Mouse (Mus musculus) gastrocnemius, postnatal 4 days (tissue): Measurements from ENCODE around the gene Tmem209. TPM values are rescaled to one million over a fixed set of nuclear protein-coding genes. Genes with fewer than 3 reads are reported as not detected.
A peak's percentile ranks its signal among the peaks of the same experiment; 100 is the strongest.

Experiments
- DNase-seq, 2 experiments: peaks; one replicate each; pipeline ENCODE4 v3.0.0; 2021 to 2022; ENCODE audit warnings: low spot score in 2 of 2, mixed read lengths in 2 of 2
- total RNA-seq, 2 experiments: library from RNA; stranded (reverse); gene quantifications; 2 replicates each; pipeline ENCODE4 v1.2.3; 2021

The Tmem209 gene
- total RNA-seq, 2 experiments from 2014 or later = 15.7 to 16.4 TPM

GRCm38 (mm10) chr6:30538800-30539199 lies 29.2 kb upstream of the Tmem209 start:
- no peak for DNase-seq

DNA sequence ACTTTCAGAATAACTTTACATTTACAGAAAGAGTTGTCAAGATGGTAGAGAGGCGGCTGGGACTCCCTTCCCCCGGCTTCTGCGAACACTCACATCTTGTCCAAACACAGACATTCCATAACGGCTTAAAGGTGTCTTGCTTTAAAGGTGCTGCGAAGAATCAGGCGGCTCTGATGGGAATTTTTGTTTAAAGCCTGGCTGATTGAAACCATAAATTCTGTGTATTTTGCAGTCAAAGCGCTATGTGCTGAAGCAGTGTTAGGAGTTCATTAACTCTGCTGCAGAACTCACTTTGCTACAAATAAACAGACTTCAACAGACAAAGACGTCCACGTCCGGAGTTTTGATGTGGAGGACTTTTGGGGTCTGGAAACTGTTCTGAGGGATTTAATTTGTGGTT lies 28.7 kb upstream of the Tmem209 start:
- no peak for DNase-seq

- no peak for DNase-seq
These were observed 25.8 kb upstream of the Tmem209 start for GRCm38 (mm10) chr6:30535340-30535739.

DNA sequence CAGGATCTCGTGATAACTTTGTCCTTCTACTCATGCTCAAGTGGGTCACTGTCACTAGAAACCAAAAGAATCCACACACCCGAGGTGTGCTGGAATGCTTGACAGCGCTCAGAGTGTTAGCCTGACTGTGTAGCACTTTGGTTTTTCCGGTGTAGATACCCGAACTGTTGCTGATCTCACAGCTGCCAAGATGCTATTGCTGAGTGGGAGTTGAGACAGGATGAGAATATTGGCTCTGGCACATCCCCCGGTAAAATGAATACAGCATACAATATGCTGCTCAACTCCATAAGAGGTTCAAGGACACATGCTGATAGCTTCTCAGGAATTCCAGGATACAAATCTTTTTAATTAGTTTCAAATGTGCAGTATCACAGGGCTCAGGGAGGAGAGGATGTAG lies 19.2 kb upstream of the Tmem209 start:
- no peak for DNase-seq

GRCm38 (mm10) chr6:30526586-30527515 lies 17.3 kb upstream of the Tmem209 start:
- DNase-seq = no peak

- no peak for DNase-seq
These were observed 16.1 kb upstream of the Tmem209 start for GRCm38 (mm10) chr6:30525456-30526332.

DNA sequence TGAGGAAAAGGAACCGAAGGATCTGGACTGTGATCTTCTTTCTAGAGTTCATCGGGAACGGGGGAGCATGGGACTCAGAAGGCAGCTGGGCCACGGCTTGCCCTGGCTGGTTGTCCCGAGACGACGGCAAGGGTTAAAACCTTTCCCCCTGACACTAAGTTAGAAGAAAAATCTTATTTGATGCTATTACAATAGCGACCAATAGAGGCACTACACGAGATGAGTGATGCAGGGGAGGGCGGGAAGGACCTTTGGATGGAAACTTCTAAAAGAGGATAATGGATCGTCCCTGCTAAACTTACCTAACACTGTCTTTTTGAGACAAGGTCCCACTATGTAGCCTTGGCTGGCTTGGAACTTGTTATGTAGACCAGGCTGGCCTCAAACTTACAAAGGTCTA lies 10.8 kb upstream of the Tmem209 start:
- no peak for DNase-seq

- DNase-seq = no peak
These were observed 4.7 kb upstream of the Tmem209 start for GRCm38 (mm10) chr6:30514242-30514641.

DNA sequence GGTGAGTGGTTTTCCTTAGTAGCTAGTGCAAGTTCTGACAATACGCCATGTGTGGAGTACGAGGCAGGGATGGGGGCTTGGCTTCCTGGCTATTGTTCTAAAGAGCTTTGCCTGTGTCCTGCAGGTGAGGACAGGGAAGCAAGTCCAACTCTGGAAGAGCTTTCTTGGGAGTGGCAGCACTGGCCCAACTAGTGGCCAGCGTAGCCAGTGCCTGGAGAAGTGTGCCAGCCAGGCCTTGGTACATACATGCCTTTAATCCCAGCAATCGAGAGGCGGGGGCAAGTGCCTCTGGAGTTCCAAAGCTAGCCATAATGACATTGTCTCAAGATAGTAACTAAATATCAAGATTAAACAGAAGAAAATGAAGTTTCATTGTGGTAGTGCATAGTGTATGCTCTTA lies 708 bp upstream of the Tmem209 start:
- DNase-seq = no peak

DNA sequence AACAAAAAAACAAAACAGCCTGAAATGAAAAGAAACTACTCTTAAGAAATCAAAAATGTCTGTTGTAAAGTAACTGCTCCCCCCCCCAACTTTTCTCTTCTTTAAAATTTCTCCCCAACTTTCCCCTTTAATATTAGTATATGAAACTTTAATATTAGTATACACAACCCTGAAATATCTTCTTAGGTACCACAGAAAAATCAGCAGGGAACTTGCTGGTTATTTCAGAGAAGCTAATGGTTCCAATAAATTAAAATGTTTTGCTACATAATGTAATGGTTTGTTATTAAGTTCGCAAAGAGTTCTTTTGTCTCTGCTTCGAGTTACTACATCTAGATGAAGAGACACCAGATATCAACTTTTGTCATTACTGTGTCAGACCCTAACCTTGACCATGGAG lies 759 bp downstream of the Tmem209 start:
- DNase-seq = no peak

GRCm38 (mm10) chr6:30499049-30499448 lies 10.5 kb downstream of the Tmem209 start:
- DNase-seq = no peak

- DNase-seq = no peak
These were observed 23.1 kb downstream of the Tmem209 start for GRCm38 (mm10) chr6:30486504-30486903.

DNA sequence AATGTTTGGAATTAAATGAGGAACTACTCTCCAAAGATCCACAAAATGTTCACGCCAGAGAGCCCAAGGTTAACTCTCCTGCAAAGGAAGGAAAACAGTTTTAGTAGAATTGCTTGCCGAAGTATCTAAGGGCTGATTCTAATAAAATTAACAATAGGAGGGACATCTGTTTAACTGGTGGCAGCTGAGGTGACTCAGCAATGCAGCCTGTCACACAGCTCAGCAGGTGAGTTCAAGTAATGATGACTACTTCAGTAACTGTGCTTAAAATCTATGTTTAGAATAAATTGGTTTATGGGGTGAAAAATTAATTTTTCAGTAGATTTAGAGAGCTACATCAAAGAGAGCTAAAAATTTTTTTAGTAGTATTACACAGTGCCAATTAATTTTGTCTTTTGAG lies 26.7 kb downstream of the Tmem209 start:
- DNase-seq = no peak

DNA sequence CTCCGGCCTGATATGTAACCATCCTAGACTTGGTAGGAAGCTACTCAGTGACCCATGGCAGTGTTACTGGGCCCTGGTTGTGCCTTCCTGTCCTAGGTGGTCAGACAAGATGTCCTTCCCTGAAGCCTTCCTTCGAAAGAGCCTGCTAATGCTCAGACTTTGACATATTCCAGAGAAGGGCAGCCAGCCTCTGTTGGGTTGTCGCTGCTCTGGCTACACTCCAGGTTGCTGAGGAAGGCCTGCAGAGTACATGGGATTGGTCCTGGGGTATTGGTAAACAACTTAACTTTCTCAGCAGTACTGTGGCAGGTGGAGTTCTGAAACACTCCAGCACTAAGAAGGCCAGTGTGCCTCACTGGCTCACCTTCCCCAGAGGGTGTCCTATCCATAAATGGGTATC lies 30.2 kb downstream of the Tmem209 start:
- DNase-seq = no peak

DNA sequence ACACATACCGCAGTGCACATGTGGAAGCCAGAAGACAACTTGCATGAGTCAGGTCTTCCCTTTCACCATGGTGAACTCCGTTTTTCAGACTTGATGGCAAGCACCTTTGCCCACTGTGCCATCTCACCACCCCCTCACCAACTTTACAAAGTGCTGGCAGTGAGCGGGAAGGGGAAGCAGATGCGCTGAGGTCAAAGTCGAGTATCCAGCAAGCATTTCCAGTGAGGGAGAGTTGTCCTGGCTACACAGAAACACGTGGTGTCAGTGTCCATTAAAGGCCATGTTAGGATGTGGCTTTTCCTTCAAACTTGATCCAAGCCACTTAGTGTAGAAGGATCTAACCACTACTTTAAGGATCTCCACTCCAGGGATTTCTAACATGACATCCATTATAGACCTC lies 31.8 kb downstream of the Tmem209 start:
- DNase-seq = no peak

- no peak for DNase-seq
These were observed 32.3 kb downstream of the Tmem209 start for GRCm38 (mm10) chr6:30477210-30477714.

DNA sequence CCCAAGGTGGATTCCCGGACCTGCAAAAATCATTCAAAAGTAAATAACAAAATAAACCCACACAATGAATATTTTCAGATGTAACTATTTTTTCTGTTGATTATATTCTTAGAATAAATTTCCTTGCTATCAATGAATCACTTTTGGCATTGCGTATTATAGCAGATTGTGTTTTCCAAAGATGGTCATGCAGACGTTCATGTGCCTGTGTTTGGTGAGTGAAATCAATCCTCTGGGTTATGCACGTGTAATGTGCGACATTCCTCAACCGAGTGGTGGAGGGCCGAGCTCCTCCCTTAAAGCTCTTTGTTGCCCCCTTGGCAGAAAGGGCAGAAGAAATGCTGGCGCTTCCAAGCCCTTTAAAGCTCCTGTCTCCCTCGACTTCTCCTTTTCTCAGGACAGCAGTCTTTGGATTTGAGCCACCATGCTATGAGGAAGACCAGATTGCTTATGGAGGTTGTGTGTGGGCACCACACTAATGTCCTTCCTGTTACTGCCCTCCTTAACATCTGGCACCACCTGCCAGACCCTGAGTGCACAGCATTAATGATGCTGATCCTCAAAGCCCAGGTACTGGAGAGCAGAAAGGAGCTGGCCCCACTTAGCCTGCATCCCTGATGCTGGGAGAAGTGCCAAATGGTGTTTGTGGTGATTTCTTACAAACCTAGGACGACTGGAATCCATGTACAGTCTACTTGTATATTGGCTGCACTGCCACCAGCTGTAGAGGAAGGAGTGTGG lies 33.4 kb downstream of the Tmem209 start:
- DNase-seq = no peak

DNA sequence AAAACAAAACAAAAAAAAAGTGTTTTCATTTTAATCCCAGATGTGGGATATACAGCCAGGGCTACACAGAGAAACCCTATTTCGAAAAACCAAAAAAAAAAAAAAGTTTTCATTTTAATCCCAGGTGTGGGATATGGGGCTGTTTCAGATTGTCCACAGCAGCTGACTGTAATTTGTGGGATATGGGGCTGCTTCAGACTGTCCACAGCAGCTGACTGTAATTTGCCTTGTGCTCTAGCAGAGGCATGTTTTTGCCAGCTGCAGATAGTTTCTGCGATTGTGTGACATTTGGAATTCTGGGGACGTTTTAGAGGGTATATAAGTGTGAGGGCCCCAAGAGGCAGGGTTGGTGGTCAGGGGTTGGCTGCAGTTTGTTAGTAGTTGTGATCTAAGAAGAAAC lies 37.9 kb downstream of the Tmem209 start:
- DNase-seq = no peak

DNA sequence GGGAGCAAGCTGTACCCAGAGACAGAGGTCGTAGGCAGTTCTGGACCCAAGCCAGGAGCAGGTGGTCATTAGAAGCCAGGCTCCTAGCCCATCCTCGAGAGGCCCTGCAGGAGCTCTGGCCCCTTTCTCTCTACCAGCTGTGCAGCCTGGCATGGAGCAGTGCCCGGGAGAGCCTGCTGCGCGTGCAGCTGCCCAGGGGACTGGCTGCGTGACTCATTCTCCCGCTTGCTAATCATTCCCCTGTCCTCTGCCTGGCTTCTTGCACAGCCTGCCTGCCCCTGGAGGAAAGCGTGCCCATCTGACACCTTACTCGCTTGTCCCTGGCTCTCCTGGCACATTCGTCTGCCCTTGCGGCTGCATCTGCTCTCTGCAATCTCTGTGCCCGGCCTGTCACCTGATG lies 40.2 kb downstream of the Tmem209 start:
- DNase-seq = peak in 1 of 2 experiments; percentile 66

GRCm38 (mm10) chr6:30468684-30469083 lies 40.9 kb downstream of the Tmem209 start:
- DNase-seq = peak in 1 of 2 experiments; percentile 60

GRCm38 (mm10) chr6:30468058-30468457 lies 41.5 kb downstream of the Tmem209 start:
- DNase-seq = no peak
